Mouse (Mus musculus) heart, embryonic 12.5 days (tissue): ENCODE measurements at regions not wholly inside any gene's neighbourhood (a gene's known extent, or its start where the extent isn't known, plus 50 kb on each side); places are given as distances from the start of the nearest gene placed in this dataset.

ENCODE experiments used
- ATAC-seq: fragments of 200-750 bp; cut with Nextera tagmentation; 2 replicates; pipeline ENCODE4 v1.8.0; 2017; ENCODE audit warnings: moderate TSS enrichment, moderate library complexity; ENCODE audit not compliant: insufficient number of reproducible peaks, low FRiP score
- H3K27ac ChIP-seq: fragments of 300-500 bp; sonication (generic); 2 replicates; pipeline ENCODE4 v1.5.1; 2016; ENCODE audit warnings: mild to moderate bottlenecking, moderate library complexity; ENCODE audit not compliant: poor library complexity, severe bottlenecking
- H3K27me3 ChIP-seq: fragments of 300-500 bp; sonication (generic); replicated peaks from 2 replicates; pipeline ENCODE4 v1.6.1; 2016; ENCODE audit warnings: mild to moderate bottlenecking, moderate library complexity
- H3K36me3 ChIP-seq: fragments of 300-500 bp; sonication (generic); 2 replicates; pipeline ENCODE4 v1.6.1; 2016; ENCODE audit warnings: mild to moderate bottlenecking, moderate library complexity
- H3K4me1 ChIP-seq: fragments of 300-500 bp; sonication (generic); replicated peaks from 2 replicates; pipeline ENCODE4 v1.6.1; 2016; ENCODE audit warnings: mild to moderate bottlenecking
- H3K4me2 ChIP-seq: fragments of 300-500 bp; sonication (generic); 2 replicates; pipeline ENCODE4 v1.6.1; 2016; ENCODE audit warnings: mild to moderate bottlenecking, moderate library complexity
- H3K4me3 ChIP-seq: fragments of 300-500 bp; sonication (generic); 2 replicates; pipeline ENCODE4 v1.5.1; 2016; ENCODE audit warnings: mild to moderate bottlenecking
- H3K9ac ChIP-seq: fragments of 300-500 bp; sonication (generic); 2 replicates; pipeline ENCODE4 v1.6.1; 2016; ENCODE audit warnings: mild to moderate bottlenecking, moderate library complexity
- H3K9me3 ChIP-seq: fragments of 300-500 bp; sonication (generic); replicated peaks from 2 replicates; pipeline ENCODE4 v1.6.1; 2016; ENCODE audit warnings: mild to moderate bottlenecking, moderate library complexity
- WGBS: fragments of 180-500 bp; shearing (Covaris S2); methylation state at CpG from one replicate; pipeline ENCODE4 v1.1.7; 2016; 5-methylcytosine and 5-hydroxymethylcytosine counted together

DNA sequence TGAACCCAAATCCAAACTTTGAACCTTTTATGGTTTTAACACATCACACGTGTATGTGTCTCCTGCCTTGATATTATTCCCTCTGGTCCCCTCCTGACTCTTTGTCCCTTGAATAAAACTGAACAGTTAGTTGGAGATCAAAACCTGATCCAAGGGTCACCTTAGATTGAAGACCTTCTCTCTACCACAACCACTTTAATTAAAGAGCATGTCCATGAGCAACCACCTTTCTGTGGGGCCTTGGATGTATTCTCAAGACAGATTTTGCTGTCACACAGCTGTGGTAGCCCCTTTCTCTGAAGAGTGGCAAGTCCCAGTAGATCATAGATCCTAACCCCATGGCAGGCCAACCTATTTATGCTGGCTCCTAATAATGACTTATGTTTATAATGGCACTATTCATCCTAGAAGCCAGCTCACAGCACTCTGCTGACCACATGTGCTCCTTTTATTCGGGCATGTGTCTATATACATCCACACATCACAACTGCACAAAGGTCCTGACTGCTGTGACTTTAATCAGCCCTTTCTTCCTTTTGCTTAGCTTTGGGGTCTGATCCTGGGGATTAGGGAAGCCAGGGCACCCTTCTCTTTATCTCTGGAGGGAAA, 536.8 kb upstream of the Tenm2 start:
- Histone ChIP-seq H3K4me2 (no peak overlapping the region), H3K27ac (no peak overlapping the region), H3K36me3 (no peaks in the 10 kb centered on the region), H3K9ac (no peak overlapping the region), H3K27me3 (no peaks in the 10 kb centered on the region), H3K9me3 (no peaks in the 10 kb centered on the region), H3K4me3 (no peak overlapping the region), H3K4me1 (no peaks in the 10 kb centered on the region)
- 61% methylated on average over 2 of the region's 2 CpGs for WGBS
- no peak for ATAC-seq

DNA sequence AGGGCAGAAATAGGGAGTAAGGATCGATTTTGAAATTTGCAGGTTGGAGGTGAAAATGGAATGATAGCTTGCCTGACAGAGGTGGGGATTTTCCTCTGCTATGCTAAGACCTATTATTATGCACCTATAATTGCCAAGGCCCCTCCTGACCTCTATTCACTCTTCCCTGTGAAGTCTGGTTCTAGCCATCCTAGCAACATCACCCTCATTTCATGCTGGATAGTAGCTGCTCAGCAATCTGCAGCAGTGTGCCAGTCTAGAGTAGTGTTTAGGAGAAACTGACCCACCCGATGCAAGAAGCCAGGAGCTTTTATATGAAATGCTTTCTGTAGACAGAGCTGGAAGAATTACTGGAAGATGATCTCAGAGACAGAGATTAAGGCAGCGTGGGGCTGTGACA, 535.1 kb upstream of the Tenm2 start:
- Histone ChIP-seq H3K4me2 (no peak overlapping the region), H3K27me3 (no peaks in the 10 kb centered on the region), H3K9ac (no peak overlapping the region), H3K27ac (no peak overlapping the region), H3K4me1 (no peaks in the 10 kb centered on the region), H3K36me3 (no peaks in the 10 kb centered on the region), H3K9me3 (no peaks in the 10 kb centered on the region), H3K4me3 (no peak overlapping the region)
- 69% methylated on average over 3 of the region's 3 CpGs for WGBS
- no peak for ATAC-seq

GRCm38 (mm10) chr11:37768121-37768520, 532.4 kb upstream of the Tenm2 start:
- H3K27ac ChIP-seq: no peak overlapping the region
- ATAC-seq: no peak
- H3K36me3 ChIP-seq: no peaks in the 10 kb centered on the region
- H3K9ac ChIP-seq: no peak overlapping the region
- no peaks in the 10 kb centered on the region for H3K9me3 ChIP-seq
- 62% methylated on average over 3 of the region's 3 CpGs for WGBS
- H3K27me3 ChIP-seq: no peaks in the 10 kb centered on the region
- H3K4me2 ChIP-seq: no peak overlapping the region
- H3K4me1 ChIP-seq: no peaks in the 10 kb centered on the region
- H3K4me3 ChIP-seq: no peak overlapping the region

GRCm38 (mm10) chr11:37735992-37736391, 500.2 kb upstream of the Tenm2 start:
- ATAC-seq: no peak
- Histone ChIP-seq H3K4me2 (no peak overlapping the region), H3K27ac (no peak overlapping the region), H3K27me3 (no peaks in the 10 kb centered on the region), H3K36me3 (no peaks in the 10 kb centered on the region), H3K4me3 (no peak overlapping the region), H3K9me3 (no peaks in the 10 kb centered on the region), H3K4me1 (no peaks in the 10 kb centered on the region), H3K9ac (no peak overlapping the region)

- H3K27me3 ChIP-seq: no peaks in the 10 kb centered on the region
These were observed 499.7 kb upstream of the Tenm2 start for GRCm38 (mm10) chr11:37735501-37735900.

DNA sequence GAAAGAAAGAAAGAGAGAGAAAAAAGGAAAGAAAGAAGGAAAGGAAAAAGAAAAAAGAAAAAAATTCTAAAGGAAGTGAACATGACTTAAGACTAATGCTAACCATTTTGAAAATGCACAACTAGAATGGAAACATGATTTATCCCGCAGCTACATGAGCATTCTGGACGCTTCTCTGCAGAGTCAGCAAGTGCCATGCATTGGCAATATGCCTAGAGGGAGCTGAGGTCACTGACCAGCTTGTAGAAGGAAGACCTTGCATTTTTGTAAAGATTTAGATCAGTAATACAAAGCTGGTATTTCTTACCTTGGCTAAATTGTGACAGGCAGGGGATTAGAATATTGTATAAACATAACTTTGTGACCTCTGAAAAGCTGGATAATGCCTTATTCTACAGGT, 461.2 kb upstream of the Tenm2 start:
- Histone ChIP-seq H3K27me3 (no peaks in the 10 kb centered on the region), H3K9ac (no peak overlapping the region), H3K27ac (no peak overlapping the region), H3K9me3 (no peaks in the 10 kb centered on the region), H3K4me1 (no peaks in the 10 kb centered on the region), H3K4me2 (no peak overlapping the region), H3K4me3 (no peak overlapping the region), H3K36me3 (no peaks in the 10 kb centered on the region)
- ATAC-seq: no peak
- WGBS: 70% methylated on average over 2 of the region's 2 CpGs

More at GRCm38 (mm10) chr11:37735501-37735900, 499.7 kb upstream of the Tenm2 start:
- no peaks in the 10 kb centered on the region for H3K4me1 ChIP-seq
- no peak overlapping the region for H3K4me2 ChIP-seq
- WGBS: 78% methylated on average over 2 of the region's 2 CpGs
- no peak for ATAC-seq
- H3K9ac ChIP-seq: no peak overlapping the region
- H3K9me3 ChIP-seq: no peaks in the 10 kb centered on the region
- H3K4me3 ChIP-seq: no peak overlapping the region
- no peak overlapping the region for H3K27ac ChIP-seq
- H3K36me3 ChIP-seq: no peaks in the 10 kb centered on the region

GRCm38 (mm10) chr11:37678484-37679193, 442.9 kb upstream of the Tenm2 start:
- no peak overlapping the region for H3K4me2 ChIP-seq
- H3K4me3 ChIP-seq: no peak overlapping the region
- no peaks in the 10 kb centered on the region for H3K36me3 ChIP-seq
- H3K9me3 ChIP-seq: no peaks in the 10 kb centered on the region
- H3K9ac ChIP-seq: no peak overlapping the region
- WGBS: 71% methylated on average over 1 of the region's 1 CpGs
- no peaks in the 10 kb centered on the region for H3K4me1 ChIP-seq
- no peaks in the 10 kb centered on the region for H3K27me3 ChIP-seq
- ATAC-seq: no peak
- no peak overlapping the region for H3K27ac ChIP-seq

DNA sequence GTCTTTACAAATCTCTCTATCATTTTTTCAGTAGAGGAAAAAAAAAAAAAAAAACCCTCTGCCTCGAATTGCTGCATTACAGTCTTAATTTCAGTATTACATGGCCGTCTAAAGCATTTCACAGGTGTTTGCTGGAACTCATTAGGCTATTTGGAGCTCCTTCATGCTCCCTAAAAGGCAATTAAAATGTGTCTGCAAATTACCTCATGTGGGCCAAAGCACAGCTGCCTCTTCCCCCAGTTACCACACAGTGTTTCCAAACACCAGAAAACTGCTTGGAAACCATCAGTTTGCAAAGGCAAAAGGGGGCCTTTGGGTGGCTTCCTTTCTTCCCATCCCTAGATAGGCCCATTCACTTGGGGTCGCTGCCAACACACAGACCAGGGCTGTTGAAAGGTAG, 435.6 kb upstream of the Tenm2 start:
- Histone ChIP-seq H3K4me3 (no peak overlapping the region), H3K9ac (no peak overlapping the region), H3K36me3 (no peaks in the 10 kb centered on the region), H3K4me1 (no peaks in the 10 kb centered on the region), H3K27ac (no peak overlapping the region), H3K27me3 (no peaks in the 10 kb centered on the region), H3K9me3 (no peaks in the 10 kb centered on the region), H3K4me2 (no peak overlapping the region)
- no peak for ATAC-seq
- WGBS: 50% methylated on average over 3 of the region's 3 CpGs

GRCm38 (mm10) chr11:37666925-37667324, 431.2 kb upstream of the Tenm2 start:
- 74% methylated on average over 1 of the region's 1 CpGs for WGBS
- Histone ChIP-seq H3K27me3 (no peaks in the 10 kb centered on the region), H3K4me1 (no peaks in the 10 kb centered on the region), H3K27ac (no peak overlapping the region), H3K4me2 (no peak overlapping the region), H3K9me3 (no peaks in the 10 kb centered on the region), H3K36me3 (no peaks in the 10 kb centered on the region), H3K9ac (no peak overlapping the region), H3K4me3 (no peak overlapping the region)
- ATAC-seq: no peak

GRCm38 (mm10) chr11:37650095-37650494, 414.3 kb upstream of the Tenm2 start:
- Histone ChIP-seq H3K36me3 (no peaks in the 10 kb centered on the region), H3K4me1 (no peaks in the 10 kb centered on the region), H3K4me2 (no peak overlapping the region), H3K4me3 (no peak overlapping the region), H3K27me3 (no peaks in the 10 kb centered on the region), H3K9ac (no peak overlapping the region), H3K27ac (no peak overlapping the region), H3K9me3 (no peaks in the 10 kb centered on the region)
- ATAC-seq: no peak
- WGBS: 87% methylated on average over 11 of the region's 11 CpGs

GRCm38 (mm10) chr11:37623290-37623689, 387.5 kb upstream of the Tenm2 start:
- Histone ChIP-seq H3K4me1 (no peaks in the 10 kb centered on the region), H3K9me3 (no peaks in the 10 kb centered on the region), H3K9ac (no peak overlapping the region), H3K27ac (no peak overlapping the region), H3K36me3 (no peaks in the 10 kb centered on the region), H3K4me3 (no peak overlapping the region), H3K4me2 (no peak overlapping the region), H3K27me3 (no peaks in the 10 kb centered on the region)
- ATAC-seq: no peak
- 70% methylated on average over 2 of the region's 2 CpGs for WGBS

GRCm38 (mm10) chr11:37600533-37600932, 364.8 kb upstream of the Tenm2 start:
- Histone ChIP-seq H3K27ac (no peak overlapping the region), H3K4me3 (no peak overlapping the region), H3K9ac (no peak overlapping the region), H3K4me1 (no peaks in the 10 kb centered on the region), H3K27me3 (no peaks in the 10 kb centered on the region), H3K9me3 (no peaks in the 10 kb centered on the region), H3K4me2 (no peak overlapping the region), H3K36me3 (no peaks in the 10 kb centered on the region)
- 60% methylated on average over 1 of the region's 1 CpGs for WGBS
- no peak for ATAC-seq
